Mouse (Mus musculus): ENCODE results near the gene Plekhm1. TPM values are rescaled to one million over a fixed set of nuclear protein-coding genes. Genes with fewer than 3 reads are reported as not detected.

Gene Plekhm1
- total RNA-seq, 2 experiments from 2014 or later, result 17.0 to 17.7 TPM

DNA sequence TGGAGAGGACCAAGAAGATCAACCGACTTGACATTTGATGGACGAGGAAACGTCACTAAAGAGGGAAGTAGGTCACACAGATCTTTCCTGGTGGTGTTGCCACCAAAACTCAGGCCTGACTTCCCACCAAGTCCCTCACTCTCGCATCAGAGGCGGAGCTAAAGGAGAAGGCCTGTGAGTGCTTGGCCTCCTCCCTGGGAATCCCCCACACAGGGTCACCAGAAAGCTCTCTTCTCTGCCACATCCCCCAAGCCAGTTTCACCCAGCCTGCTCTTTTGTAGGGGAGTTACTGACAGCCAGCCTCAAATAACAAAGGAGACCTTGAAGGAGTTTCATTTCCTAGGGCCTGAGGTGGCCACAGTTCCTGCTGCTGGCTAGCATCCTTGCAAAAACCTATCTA lies 97.1 kb downstream of the Plekhm1 start:
- DNase-seq (ENCODE audit: low spot score in 2 of 2), result no peak

DNA sequence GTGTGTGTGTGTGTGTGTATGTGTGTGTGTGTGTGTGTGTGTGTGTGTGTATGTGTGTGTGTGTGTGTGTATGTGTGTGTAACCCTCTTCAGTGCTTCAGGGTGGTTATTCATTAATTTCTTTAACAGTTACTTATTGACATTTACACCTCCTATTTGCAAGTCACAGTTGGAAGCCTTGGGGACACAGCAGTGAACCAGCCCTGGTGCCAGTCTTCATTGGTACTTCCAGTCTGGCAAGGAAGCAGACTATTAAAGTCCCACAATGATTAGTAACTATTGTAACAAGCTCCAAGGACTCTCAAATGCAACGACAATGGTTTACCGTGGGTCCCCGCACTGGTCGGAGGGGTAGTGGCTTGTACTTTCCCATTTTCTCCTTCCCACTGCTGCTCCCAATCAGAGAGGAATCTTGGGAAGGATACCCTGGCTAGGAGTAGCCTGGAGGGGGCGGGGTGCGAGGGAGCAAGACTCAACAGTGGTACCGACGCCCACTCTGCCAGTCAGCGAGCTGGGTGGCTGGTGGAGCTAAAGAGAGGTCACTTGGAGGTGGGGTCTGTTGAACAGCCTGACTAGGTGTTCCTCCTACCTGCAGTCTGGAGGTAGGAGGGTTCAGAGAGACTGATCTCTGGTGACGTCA lies 97.6 kb downstream of the Plekhm1 start:
- DNase-seq (ENCODE audit: low spot score in 2 of 2), result no peak

Other genes starting within 250 kb of the Plekhm1 start
- gene Fmnl1, start 241.6 kb downstream of the Plekhm1 start, total RNA-seq (2021), result 100 to 1,000 TPM; 120 to 128 TPM
- 1 to 10 TPM; 1.4 TPM for gene 1700023F06Rik, start 204.1 kb downstream of the Plekhm1 start, total RNA-seq (2021)
- 1 to 10 TPM in 1 of 2 experiments, under 1 TPM in 1; 0.69 to 1.4 TPM for gene Spata32, start 194.3 kb downstream of the Plekhm1 start, total RNA-seq (2021)
- 1 to 10 TPM; 2.4 to 3.0 TPM for gene Map3k14, start 145.2 kb downstream of the Plekhm1 start, total RNA-seq (2021)
- gene Arhgap27, start 49.0 kb downstream of the Plekhm1 start, total RNA-seq (2021), result 10 to 100 TPM in 1 of 2 experiments, 1 to 10 TPM in 1; 9.8 to 10.1 TPM
- not detected for gene Lrrc37a, start 91.9 kb upstream of the Plekhm1 start, total RNA-seq (2021)
- gene Gm884, start 208.5 kb upstream of the Plekhm1 start, total RNA-seq (2021), result not detected
- gene Lyzl6, start 226.2 kb upstream of the Plekhm1 start, total RNA-seq (2021), result not detected
- gene Rprml, start 236.9 kb upstream of the Plekhm1 start, total RNA-seq (2021), result 100 to 1,000 TPM; 113 to 118 TPM

Measured in layer of hippocampus, postnatal 14 days (tissue).